Mouse (Mus musculus): Measurements from ENCODE around the gene Nfic. TPM values are rescaled to one million over a fixed set of nuclear protein-coding genes. Genes with fewer than 3 reads are reported as not detected.
A peak's percentile ranks its signal among the peaks of the same experiment; 100 is the strongest.

Gene Nfic
- polyA plus RNA-seq, 1 experiment from 2014 or later, result 16.6 TPM

DNA sequence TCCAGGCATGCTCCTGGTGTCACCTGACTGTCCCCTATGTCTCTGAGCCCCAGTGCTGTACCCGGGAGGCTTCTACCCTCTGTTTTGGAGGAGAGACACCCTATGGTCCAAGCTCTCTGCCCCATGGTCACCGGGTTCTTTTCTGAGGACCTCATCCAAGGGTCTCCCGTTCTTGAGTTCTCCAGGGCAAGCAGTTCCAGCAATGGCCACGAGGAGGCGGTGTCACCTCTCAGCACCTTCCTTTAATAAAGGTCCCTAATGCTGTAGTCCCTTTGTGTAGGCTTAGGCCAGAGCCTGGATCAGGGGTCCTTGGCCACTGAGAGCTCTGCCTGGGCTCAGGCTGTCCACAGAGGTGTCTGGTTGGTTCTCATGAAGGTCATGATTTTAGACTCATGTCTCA lies 60.3 kb downstream of the Nfic start:
- Histone ChIP-seq H3K9me3 (replicated peaks; ENCODE audit: control insufficient read depth, low read length) (no peaks in the 10 kb centered on the region), H3K27me3 (replicated peaks; ENCODE audit: control insufficient read depth, insufficient read depth, low read length) (no peaks in the 10 kb centered on the region), H3K36me3 (ENCODE audit: control insufficient read depth, insufficient read depth, low read length) (peaks cover 16% of the 10 kb centered on the region), H3K4me1 (ENCODE audit: control insufficient read depth, insufficient read depth, low read length) (no peaks in the 10 kb centered on the region; the same call in 1 of the 2 replicates), H3K9ac (ENCODE audit: low read length) (no peak overlapping the region), H3K4me3 (ENCODE audit: low read depth, low read length) (no peak overlapping the region), H3K4me2 (ENCODE audit: low read length) (no peak overlapping the region), H3K27ac (ENCODE audit: low read depth, low read length) (no peak overlapping the region)
- peak; percentile 19; the same call in 1 of the 2 replicates for ATAC-seq
- WGBS, result 19% methylated on average over 5 of the region's 5 CpGs
- peak; percentile 76 for DNase-seq (ENCODE audit: low spot score)

DNA sequence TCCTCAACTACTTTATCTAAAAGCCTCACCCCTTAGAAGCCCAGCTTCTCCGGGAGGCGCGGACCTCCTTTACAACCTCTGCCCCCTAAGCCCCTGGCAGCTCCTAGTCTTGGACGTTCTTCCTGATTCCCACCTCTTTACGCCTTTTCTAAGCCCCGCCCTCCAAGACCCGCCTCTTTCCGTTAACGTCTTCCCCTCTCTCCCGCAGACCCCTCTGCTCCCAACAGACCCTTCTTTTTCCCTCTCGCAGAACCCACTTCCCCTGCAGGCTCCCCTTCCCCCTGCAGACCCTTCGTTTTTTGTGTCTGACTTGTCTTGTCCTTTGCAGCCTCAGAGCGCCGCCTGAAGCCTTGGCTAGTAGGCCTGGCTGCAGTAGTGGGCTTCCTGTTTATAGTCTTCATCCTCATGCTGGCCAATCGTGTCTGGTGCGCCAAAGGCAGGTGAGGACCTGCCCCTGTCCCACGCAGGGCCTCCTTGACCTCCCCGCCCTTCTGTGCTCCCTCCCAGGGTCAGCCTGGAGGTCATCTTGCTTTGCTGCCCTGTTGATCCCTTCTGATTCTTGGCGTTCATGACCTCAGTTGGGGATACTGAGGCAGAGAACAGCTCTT lies 61.9 kb downstream of the Nfic start:
- Histone ChIP-seq H3K27ac (ENCODE audit: low read depth, low read length) (no peak overlapping the region; the same call in 1 of the 2 replicates), H3K4me1 (ENCODE audit: control insufficient read depth, insufficient read depth, low read length) (no peaks in the 10 kb centered on the region; the same call in 1 of the 2 replicates), H3K9ac (ENCODE audit: low read length) (peak overlapping the region; percentile 50; the same call in 1 of the 2 replicates), H3K36me3 (ENCODE audit: control insufficient read depth, insufficient read depth, low read length) (peaks cover 12% of the 10 kb centered on the region), H3K9me3 (replicated peaks; ENCODE audit: control insufficient read depth, low read length) (no peaks in the 10 kb centered on the region), H3K4me2 (ENCODE audit: low read length) (peak overlapping the region; percentile 42), H3K4me3 (ENCODE audit: low read depth, low read length) (no peak overlapping the region), H3K27me3 (replicated peaks; ENCODE audit: control insufficient read depth, insufficient read depth, low read length) (no peaks in the 10 kb centered on the region)
- no peak for DNase-seq (ENCODE audit: low spot score)
- 8% methylated on average over 19 of the region's 19 CpGs for WGBS
- ATAC-seq, result no peak

DNA sequence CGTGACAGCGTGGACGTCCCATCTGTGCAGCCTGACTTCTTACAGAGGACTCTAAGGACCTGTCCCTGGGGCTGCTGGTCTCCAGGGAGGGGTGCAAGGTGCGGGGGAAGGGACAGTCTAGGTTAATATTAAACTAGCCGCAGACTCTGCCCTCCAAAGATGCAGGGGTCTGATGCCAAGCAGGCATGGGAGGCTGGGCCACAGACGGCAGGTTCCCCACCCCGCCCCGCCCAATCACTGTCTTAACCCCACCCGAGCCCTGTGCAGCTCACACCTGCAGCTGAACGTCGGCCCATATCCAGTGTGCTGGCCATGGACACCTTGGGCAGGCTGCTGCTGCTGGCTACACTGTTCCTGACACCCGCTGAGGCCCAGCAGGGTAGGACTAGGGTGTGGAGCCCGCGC lies 62.7 kb downstream of the Nfic start, which contains the start of gene Smim24:
Gene Smim24 (plus strand): TSS at position 271 of the 405 bp plus-strand sequence.
- H3K4me1 ChIP-seq (ENCODE audit: control insufficient read depth, insufficient read depth, low read length), result no peaks in the 10 kb centered on the region; the same call in 1 of the 2 replicates
- H3K27me3 ChIP-seq (replicated peaks; ENCODE audit: control insufficient read depth, insufficient read depth, low read length), result no peaks in the 10 kb centered on the region
- H3K4me3 ChIP-seq (ENCODE audit: low read depth, low read length), result no peak within 1 kb of the TSS
- peak within 1 kb of the TSS; percentile 50; the same call in 1 of the 2 replicates for H3K9ac ChIP-seq (ENCODE audit: low read length)
- WGBS, result 73% methylated on average over 14 of the region's 14 CpGs
- ATAC-seq (no peak), DNase-seq (ENCODE audit: low spot score) (no peak)
- H3K27ac ChIP-seq (ENCODE audit: low read depth, low read length), result no peak within 1 kb of the TSS; the same call in 1 of the 2 replicates
- H3K9me3 ChIP-seq (replicated peaks; ENCODE audit: control insufficient read depth, low read length), result no peaks in the 10 kb centered on the region
- H3K4me2 ChIP-seq (ENCODE audit: low read length), result peak within 1 kb of the TSS; percentile 42
- peaks cover 19% of the 10 kb centered on the region for H3K36me3 ChIP-seq (ENCODE audit: control insufficient read depth, insufficient read depth, low read length)

DNA sequence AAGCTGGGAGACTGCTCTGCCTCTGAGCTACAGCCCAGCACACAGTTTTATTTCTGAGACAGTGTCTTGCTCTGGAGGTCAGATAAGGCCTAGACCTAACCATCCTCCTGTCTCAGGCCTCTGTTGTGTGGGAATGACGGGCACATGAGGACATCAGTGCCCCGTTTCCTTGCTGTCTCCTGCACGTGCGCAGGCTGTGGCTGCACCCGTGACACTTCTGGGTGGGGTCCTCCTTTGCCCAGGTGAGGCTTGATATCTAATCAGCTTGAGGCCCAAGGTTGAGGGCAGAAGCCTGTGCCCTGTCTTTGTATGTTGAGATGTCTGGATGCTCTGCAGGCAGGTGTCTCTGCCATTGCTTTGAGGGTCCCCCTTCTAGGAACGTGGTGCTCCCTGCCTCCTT lies 63.2 kb downstream of the Nfic start:
- H3K27ac ChIP-seq (ENCODE audit: low read depth, low read length), result no peak overlapping the region
- no peaks in the 10 kb centered on the region for H3K27me3 ChIP-seq (replicated peaks; ENCODE audit: control insufficient read depth, insufficient read depth, low read length)
- DNase-seq (ENCODE audit: low spot score) (no peak), ATAC-seq (no peak)
- H3K4me1 ChIP-seq (ENCODE audit: control insufficient read depth, insufficient read depth, low read length), result no peaks in the 10 kb centered on the region; the same call in 1 of the 2 replicates
- WGBS, result 85% methylated on average over 6 of the region's 6 CpGs
- H3K36me3 ChIP-seq (ENCODE audit: control insufficient read depth, insufficient read depth, low read length), result peaks cover 23% of the 10 kb centered on the region
- H3K4me2 ChIP-seq (ENCODE audit: low read length), result no peak overlapping the region
- H3K4me3 ChIP-seq (ENCODE audit: low read depth, low read length), result no peak overlapping the region
- no peak overlapping the region for H3K9ac ChIP-seq (ENCODE audit: low read length)
- no peaks in the 10 kb centered on the region for H3K9me3 ChIP-seq (replicated peaks; ENCODE audit: control insufficient read depth, low read length)

DNA sequence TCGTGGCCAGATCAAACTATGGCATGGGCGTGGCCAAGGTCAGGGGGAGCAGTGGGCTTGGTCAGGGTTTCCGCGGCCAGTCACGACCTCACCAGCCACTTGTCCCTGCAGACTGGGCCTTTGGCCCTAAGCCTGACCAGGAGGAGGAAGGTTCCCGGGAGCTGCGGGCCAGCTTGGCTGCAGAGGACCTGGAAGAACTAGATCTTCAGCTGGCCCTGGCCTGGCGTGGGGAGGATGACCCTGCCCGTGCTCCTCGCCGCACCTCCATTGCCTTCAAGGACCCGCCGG lies 64.8 kb downstream of the Nfic start:
- 91% methylated on average over 13 of the region's 13 CpGs for WGBS

DNA sequence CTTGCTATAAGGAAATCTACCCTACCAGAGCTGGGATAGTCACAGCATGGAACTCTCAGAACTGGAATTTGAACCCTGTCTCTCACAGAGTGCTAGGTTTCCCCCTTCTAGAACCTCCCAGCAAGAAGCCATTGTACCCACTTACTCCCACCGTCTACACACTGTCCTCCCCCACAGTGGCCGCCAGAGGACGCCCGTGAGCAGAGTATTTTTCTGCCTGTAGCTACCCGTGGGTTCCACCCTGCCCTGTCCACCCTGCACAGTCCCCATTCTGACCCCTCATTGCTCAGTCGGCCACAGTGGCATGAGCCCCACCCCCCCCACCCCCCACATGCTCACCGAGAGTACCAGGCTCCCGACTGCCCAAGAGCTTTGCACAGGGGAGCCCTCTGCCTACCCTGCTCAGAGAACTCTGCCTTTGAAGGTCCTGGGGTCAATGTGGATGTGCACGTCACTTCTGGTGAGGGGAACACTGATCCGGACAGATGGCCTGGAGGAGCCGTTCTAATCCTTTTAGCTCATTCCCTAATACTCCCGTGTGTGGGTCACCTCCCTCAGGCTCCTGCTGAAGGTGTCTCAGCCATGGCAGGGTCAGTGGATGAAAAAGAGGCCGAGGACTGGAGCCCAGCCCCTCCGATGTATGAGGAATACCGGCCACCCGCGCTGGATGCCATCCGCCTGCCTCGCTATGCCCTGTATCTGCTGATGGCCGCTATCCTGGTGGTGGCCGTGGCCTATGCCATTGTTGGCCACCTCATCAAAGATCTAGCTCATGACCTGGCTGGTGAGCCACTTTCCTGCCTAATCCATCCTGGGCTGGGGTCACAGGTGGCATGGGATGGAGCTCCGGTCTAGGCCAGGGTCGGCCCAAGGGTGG lies 65.4 kb downstream of the Nfic start:
- ATAC-seq (peak; percentile 74), DNase-seq (ENCODE audit: low spot score) (peak; percentile 57)
- Histone ChIP-seq H3K4me1 (ENCODE audit: control insufficient read depth, insufficient read depth, low read length) (peaks cover 6% of the 10 kb centered on the region), H3K9me3 (replicated peaks; ENCODE audit: control insufficient read depth, low read length) (no peaks in the 10 kb centered on the region), H3K9ac (ENCODE audit: low read length) (no peak overlapping the region), H3K27me3 (replicated peaks; ENCODE audit: control insufficient read depth, insufficient read depth, low read length) (no peaks in the 10 kb centered on the region), H3K36me3 (ENCODE audit: control insufficient read depth, insufficient read depth, low read length) (peaks cover 38% of the 10 kb centered on the region), H3K4me2 (ENCODE audit: low read length) (no peak overlapping the region), H3K27ac (ENCODE audit: low read depth, low read length) (no peak overlapping the region), H3K4me3 (ENCODE audit: low read depth, low read length) (no peak overlapping the region)
- 59% methylated on average over 23 of the region's 23 CpGs for WGBS

More for the DNA sequence above, 64.8 kb downstream of the Nfic start:
- ATAC-seq (no peak), DNase-seq (ENCODE audit: low spot score) (no peak)
- Histone ChIP-seq H3K4me1 (ENCODE audit: control insufficient read depth, insufficient read depth, low read length) (peaks cover under 1% of the 10 kb centered on the region; the same call in 1 of the 2 replicates), H3K27me3 (replicated peaks; ENCODE audit: control insufficient read depth, insufficient read depth, low read length) (no peaks in the 10 kb centered on the region), H3K36me3 (ENCODE audit: control insufficient read depth, insufficient read depth, low read length) (peaks cover 38% of the 10 kb centered on the region), H3K9me3 (replicated peaks; ENCODE audit: control insufficient read depth, low read length) (no peaks in the 10 kb centered on the region), H3K4me2 (ENCODE audit: low read length) (no peak overlapping the region), H3K27ac (ENCODE audit: low read depth, low read length) (no peak overlapping the region), H3K4me3 (ENCODE audit: low read depth, low read length) (no peak overlapping the region), H3K9ac (ENCODE audit: low read length) (no peak overlapping the region)

DNA sequence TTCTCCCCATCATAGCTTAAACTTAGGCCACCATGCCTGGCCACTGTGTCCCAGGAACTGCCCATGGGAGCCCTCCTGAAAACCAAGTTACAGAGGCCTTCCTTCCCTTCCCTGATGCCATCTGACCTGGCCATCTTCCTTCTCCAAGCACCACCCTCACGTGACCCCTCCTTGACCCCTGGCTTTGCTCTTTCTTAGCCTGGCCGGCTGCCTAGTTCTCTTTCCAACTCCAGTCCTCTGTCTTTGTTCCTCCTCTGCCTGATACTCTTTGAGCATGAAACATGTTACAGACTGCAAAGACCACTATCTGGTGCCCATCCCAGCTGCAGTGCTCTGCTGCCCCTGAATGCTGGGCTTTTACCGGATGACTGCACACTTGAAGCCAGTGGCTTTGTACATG lies 66.1 kb downstream of the Nfic start:
- no peak for ATAC-seq
- Histone ChIP-seq H3K9me3 (replicated peaks; ENCODE audit: control insufficient read depth, low read length) (no peaks in the 10 kb centered on the region), H3K36me3 (ENCODE audit: control insufficient read depth, insufficient read depth, low read length) (peaks cover 38% of the 10 kb centered on the region), H3K27me3 (replicated peaks; ENCODE audit: control insufficient read depth, insufficient read depth, low read length) (no peaks in the 10 kb centered on the region), H3K4me2 (ENCODE audit: low read length) (no peak overlapping the region), H3K4me3 (ENCODE audit: low read depth, low read length) (no peak overlapping the region), H3K27ac (ENCODE audit: low read depth, low read length) (no peak overlapping the region), H3K4me1 (ENCODE audit: control insufficient read depth, insufficient read depth, low read length) (peaks cover 7% of the 10 kb centered on the region), H3K9ac (ENCODE audit: low read length) (no peak overlapping the region)
- no peak for DNase-seq (ENCODE audit: low spot score)
- 53% methylated on average over 3 of the region's 3 CpGs for WGBS

DNA sequence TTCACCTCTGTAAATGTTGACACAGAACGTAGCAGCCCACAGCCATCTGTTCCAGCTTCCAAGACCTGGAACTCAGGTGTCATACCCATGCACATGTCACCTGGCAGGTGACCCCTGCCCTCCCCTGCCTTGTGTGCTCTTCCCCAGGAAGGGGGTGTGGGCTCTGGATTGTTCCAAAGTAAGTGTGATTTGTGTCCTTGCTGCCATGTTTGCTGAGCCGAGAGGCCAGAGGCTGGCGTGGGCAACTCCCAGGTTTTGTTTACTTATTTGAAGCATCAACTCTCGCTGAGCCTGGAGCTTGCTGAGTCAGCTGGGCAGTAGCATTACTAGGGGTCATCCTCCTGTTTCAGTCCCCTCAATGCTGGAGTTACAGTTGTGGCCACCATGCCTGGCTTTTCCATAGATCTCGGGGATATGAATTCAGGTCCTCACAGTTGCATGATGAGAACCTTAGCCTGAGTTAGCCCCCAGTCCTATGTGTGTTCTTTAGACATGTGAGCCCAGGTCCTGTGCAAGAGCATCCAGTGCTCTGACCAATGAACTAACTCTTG lies 66.9 kb downstream of the Nfic start, which contains the start of gene Gm48552:
Gene Gm48552 (plus strand): TSS at position 501 of the 551 bp plus-strand sequence.
- ATAC-seq (no peak), DNase-seq (ENCODE audit: low spot score) (no peak)
- no peak within 1 kb of the TSS for H3K27ac ChIP-seq (ENCODE audit: low read depth, low read length)
- WGBS, result 88% methylated on average over 5 of the region's 5 CpGs
- no peak within 1 kb of the TSS for H3K4me3 ChIP-seq (ENCODE audit: low read depth, low read length)
- H3K9ac ChIP-seq (ENCODE audit: low read length), result no peak within 1 kb of the TSS
- peaks cover 38% of the 10 kb centered on the region for H3K36me3 ChIP-seq (ENCODE audit: control insufficient read depth, insufficient read depth, low read length)
- no peaks in the 10 kb centered on the region for H3K27me3 ChIP-seq (replicated peaks; ENCODE audit: control insufficient read depth, insufficient read depth, low read length)
- no peak within 1 kb of the TSS for H3K4me2 ChIP-seq (ENCODE audit: low read length)
- peaks cover 7% of the 10 kb centered on the region for H3K4me1 ChIP-seq (ENCODE audit: control insufficient read depth, insufficient read depth, low read length)
- no peaks in the 10 kb centered on the region for H3K9me3 ChIP-seq (replicated peaks; ENCODE audit: control insufficient read depth, low read length)

All from forebrain, embryonic 14.5 days (tissue).